Mouse (Mus musculus) kidney, postnatal 14 days (tissue): ENCODE measurements around the gene Zfp740.
A peak's percentile ranks its signal among the peaks of the same experiment; 100 is the strongest.
"Not testable (repeated sequence)": the region's sequence is repeated elsewhere in the genome, so short reads cannot be mapped to it uniquely, and the experiment has no call there.

Experiments
- DNase-seq: peaks from one replicate; pipeline ENCODE4 v3.0.0; 2022; ENCODE audit warnings: mixed read lengths

Gene Zfp740

DNA sequence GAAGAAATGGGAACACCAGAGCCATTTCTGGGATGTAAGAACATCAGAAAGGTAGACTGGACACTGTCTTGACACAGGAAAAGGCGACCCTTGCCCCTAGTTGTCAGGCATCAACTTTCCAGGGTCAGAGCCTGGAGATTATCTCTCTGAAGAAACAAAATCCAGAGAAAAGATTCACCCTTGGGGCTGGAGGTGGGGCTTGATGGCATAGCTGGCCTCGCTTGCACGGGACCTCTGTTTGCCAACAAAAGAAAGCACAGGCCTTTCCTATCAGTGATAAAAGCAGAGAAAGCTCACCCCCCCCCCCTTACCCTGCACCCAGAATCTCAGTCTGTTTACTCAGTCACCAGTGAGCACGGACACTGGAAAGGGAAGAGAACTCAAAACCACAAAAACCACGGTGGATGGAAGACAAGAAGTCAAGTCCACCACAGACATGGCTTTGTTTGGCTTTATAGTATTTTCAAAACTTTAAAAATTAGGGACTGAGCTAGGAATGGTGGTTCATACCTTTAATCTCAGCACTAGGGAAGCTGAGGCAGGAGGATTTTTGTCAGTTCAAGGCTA lies 10.1 kb upstream of the Zfp740 start:
- DNase-seq, result no peak

DNA sequence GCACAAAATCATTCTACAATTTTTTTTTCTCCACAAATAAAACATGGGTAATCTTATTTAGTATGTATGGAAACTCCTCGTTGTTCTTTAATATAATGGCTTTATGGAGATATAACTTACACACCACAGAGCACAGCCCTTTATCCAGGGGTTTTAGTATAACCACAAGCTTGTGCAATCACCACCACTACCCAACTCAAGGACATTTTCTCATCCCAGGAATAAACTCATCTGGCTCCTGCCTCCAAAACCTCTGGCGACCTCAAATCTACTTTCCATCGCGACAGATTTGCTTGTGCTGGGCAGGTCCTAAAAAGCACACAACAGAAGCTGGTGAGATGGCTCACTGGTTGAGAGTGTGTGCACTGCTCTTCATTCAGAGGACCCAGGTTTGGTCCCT lies 9.4 kb upstream of the Zfp740 start:
- no peak for DNase-seq

DNA sequence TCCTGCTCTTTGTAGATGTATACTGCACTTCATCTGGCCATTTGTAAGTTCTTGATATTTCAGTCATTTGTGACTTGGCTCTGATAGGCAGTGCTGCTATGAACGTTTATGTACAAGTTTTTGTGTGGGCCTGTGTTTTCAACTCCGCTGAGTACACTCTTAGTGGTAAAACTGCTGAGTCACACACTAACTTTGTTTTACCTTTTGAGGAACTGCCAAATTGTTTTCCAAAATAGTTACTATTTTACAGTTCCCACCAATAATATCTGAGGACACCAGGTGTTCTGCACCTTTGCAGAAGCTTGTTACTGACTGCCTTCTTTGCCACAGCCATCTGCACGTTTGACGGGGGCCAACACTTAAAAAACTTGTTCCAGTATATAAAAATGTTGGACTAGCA lies 8.6 kb upstream of the Zfp740 start:
- DNase-seq, result no peak

DNA sequence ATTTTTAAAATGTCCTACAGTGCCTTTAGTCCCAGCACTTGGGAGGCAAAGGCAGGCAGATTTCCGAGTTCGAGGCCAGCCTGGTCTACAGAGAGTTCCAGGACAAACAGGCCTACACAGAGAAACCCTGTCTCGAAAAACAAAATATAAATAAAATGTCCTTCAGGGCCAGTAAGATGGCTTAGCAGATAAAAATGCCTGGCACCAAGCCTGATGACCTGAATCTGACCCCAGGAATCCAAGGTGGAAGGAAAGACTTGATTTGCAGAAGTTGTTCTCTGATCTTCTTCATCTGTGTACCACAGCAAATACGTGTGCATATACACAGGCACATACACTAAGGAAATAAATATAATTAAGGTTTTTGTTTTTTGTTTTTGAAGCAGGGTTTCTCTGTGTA lies 7.7 kb upstream of the Zfp740 start:
- DNase-seq, result no peak

DNA sequence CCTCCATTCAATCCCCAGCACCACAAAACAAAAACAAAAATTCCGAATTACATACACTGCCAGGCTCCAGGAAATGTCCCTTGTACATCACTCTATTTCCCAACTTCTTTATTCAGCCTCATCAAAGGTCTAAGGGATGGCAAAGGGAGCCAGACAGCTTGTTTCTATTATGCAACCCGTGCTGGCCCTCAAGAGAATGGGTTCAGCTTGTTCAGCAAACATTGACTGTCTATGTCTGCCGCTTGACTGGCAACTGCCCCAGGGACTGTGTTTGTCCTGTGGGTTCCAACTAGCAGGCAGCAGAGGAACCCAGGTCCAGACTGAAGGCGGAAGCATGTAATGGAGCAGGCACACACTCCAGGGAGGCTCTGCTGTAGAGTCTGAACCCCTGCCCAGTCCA lies 4.2 kb upstream of the Zfp740 start:
- DNase-seq, result no peak

DNA sequence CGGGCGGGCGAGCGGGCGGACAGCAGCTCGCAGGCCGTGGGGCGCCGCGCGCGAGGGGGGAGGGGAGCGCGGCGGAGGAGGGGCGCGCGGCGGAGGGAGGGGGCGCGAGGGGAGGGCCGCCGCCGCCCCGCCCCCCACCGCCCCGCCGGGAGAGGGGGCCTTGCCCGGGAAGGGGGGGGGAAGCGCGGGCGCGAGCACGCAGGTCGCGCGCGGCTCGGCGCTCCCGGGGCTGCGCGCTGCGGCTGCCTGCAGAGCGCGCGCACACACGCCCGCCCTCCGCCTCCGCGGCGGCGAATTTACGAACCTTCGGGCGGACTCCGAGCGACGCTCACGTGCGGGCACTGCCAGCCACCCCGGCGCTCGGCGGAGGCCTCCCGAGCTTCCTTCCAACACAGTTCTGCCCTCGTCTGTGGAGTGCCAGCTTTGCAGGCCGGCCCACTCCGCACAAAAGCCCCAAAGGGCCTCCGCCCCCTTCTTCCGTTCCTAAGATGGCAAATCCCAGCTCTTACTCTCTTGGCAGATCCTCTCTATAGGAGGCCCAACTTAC lies 859 bp downstream of the Zfp740 start:
- peak; percentile 87 for DNase-seq

DNA sequence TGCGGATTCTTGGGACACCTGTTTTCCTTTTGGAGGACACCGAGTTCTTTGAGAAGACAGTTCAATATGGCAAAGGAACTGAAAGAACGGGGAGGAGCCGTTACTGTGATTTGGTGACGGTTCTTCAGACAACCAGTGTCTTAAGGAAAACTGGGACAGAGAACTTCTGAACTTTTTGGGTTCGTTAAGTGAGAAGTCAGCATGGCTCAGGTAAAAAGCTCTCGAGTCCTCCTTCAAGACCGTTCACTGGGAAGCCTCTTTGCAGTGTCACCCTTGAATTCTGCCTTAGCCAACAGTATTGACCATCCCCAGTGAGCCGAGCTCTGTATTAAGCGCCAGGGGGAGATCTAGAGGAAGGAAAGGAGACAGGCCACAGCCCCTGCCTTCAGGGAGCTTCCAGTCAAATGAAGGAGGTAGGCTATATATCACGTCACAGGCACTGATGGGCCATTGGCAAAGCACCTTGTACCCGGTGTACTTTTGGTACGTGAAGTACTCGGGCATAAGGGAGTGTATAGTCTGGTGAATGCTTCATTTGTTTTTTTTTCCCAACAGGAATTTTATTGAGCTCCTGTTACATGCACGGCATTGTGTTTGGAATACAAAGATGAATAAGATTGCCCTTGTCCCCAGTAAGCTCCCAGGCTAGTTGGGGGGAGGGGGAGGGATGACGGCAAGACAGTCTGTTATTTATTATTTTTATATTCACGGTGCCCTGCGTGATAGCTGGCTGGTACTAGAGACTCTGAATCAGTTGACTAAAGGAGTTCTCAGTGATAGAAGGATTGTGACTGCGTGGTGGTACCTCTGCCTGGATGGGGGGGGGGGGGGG lies 1.8 kb downstream of the Zfp740 start, which contains the start of gene Csad:
Csad (minus strand) TSS at position 51 of the 832 bp plus-strand sequence.
- no peak for DNase-seq

DNA sequence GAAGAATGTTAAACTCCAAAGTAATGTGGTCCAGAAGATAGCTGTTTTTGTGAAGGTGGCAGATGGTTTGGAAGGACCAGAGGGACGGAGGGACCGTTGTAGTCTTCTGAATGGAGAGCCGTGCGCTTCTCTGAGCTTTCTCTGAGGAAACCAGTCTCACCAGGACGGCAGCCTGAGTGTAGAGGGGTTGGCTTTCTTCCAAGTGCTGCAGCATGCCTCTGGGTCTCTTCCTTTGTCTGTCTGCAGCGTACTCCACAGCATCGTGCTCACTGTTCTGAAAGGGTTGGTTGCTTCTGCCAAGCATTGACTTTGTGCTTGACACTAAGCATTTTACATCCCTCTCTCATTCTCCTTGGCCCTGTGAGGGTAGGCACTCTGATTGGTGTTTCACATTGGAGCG lies 2.7 kb downstream of the Zfp740 start:
- peak; percentile 64 for DNase-seq

DNA sequence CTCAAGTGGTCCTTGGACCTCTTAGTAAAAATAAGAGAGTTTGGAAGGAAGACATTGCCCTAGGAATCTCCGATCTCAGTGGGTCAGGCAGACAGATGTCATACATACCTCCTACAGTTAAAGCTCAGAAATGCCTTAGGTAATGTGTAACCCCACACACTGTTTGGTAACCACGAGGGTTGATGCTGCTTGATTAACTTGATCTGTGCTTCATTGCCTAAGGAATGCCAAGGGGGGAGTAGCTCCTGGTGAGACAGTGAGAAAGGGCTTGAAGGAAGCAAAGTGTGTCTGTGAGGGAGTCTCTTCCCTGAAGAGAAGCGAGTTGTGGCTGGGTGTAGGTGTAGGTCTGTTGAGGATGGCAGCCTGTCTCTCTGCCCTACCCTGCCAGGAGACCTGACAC lies 4.3 kb downstream of the Zfp740 start:
- DNase-seq, result peak; percentile 60

DNA sequence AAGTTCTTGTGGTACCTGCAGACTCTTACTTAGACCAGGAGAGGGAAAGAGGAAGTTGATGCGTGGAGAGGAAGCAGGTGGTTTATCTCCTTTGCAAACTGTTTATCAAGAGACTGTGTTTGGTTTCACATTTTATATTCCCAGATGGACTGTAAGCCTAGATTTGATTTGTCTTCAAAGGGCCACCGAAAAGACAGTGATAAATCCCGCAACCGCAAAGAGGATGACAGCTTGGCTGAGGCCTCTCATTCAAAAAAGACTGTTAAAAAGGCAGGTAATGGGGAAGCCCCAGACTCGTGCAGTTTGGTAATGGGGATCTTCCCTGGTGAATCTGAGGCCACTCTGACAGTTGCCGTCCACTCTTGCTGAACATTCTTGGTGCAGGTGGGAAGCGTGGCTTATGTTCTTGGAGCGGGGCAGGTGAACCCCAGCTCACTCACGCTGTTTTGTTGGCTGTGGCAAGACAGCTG lies 5.1 kb downstream of the Zfp740 start:
- no peak for DNase-seq

DNA sequence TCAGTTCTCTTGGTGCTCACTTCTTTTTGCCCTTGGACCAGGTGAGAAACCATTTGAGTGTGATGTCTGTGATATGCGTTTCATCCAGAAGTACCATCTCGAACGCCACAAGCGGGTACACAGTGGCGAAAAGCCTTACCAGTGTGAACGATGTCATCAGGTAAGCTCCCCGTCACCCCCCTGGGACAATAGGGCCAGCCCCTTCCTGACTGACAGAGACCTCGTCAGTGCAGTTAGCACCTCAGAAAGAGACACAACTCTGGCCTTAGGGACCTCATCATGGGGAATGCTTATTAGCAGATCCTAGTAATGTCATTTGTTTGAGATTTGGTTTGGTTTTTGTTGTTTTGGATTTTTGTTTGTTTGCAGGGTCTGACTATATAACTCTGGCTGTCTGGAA lies 6.1 kb downstream of the Zfp740 start:
- no peak for DNase-seq

DNA sequence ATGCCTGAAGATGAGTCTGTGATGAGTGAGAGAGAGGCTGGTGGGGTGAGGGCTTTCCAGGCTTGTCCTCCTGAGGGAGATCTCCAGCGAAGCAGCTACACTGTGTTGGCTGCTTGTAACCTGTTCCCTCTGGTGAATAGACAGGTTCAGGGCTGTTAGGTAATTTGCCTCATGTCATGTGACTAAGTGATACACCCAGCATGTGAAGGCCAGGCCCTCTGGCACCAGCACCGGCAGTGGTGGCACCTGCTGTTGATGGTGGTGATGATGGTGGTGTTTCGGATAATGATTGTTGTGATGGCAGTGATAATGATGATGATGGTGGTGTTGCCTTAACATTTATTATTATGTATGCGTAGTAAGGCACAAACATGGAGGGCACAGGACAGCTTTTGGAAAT lies 7.8 kb downstream of the Zfp740 start:
- DNase-seq, result no peak

DNA sequence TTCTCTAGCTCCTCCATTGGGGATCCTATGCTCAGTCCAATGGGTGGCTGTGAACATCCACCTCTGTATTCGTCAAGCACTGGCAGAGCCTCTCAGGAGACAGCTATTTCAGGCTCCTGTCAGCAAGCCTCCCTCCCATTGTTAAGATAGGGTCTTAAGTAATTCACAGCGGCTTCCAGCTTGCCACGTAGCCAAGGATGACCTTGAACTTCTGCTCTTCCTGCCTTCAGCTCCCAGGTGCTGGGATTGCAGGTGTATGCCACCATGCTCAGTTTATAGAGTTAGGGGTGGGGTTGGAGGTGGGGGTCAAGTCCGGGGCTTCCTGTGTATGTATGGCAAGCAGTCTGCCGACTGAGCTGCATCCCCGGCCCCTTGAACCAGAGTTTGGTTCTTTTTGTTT lies 8.8 kb downstream of the Zfp740 start:
- DNase-seq, result no peak

DNA sequence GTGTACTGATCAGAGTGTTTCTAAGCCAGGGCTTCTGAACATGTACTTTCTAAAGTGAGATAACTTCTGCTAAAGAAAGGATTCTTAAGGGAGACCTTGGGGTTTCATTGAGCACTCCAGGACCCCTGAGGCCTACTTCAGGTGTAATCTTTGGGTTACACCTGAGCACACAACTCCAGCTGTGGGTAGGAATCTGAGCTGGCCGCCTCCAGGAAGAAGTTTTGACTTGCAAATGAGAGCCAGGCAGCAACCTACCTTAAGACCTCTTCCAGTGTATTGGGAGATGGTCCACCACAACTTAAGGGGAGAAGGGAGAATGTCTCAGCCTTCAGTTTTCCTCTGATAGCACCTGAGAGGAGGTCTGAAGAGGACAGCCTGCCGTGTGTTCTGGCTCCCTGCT lies 11.1 kb downstream of the Zfp740 start:
- no peak for DNase-seq

DNA sequence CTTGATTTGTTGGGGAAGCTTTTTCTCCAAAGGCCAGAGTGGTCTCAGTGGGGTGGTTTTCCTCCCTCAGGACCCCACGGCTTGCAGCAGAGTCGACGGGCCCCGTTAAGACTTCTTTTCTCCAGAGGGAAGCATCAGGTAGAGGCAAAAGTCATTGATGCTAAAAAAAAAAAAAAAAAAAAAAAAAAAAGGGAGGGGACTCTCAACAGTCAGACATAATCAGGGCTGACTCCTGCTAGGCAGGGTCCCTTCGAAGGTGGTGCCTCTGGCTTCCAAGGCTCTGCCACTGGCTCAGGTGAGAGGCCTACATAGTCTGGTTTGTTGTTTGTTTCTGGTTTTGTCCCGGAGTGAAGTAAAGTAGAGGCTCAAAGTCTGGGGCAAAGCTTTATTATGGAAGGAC lies 12.6 kb downstream of the Zfp740 start:
- DNase-seq, result no peak

DNA sequence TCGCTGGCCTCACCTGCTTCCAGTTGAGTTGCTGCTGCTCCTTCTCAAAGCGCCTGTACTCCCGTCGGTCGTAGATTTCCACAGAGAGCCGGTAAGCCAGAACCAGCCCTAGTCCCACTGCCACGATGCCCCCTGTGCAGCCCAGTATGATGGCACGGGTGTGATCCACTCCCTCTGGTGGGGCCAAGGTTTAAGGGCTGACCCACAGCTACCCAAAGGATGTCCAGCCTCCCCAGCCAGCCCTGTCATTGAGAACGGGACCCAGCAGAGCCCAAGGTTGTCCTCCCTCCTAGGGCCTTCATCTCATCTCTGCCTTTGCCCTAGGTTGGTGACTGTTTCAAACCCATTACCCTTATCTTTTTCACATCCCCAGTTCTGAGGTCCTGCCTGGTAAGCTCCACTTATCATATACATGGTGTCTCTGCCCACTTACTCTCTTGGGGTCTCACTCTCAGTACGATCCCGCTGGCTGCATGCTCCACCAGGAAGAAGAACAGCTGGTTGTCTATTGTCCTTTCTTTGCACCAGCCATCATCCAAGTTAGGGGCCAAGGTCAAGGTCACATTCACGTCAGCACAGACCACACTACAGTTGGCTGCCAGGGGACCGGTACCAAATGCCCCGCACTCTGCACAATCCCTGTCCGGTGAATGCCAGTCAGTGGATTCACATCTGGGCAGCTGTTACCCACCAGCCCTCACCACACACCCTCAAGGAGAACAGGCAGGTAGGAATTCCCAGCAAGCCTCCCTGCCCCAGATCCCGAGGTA lies 13.6 kb downstream of the Zfp740 start:
- no peak for DNase-seq

DNA sequence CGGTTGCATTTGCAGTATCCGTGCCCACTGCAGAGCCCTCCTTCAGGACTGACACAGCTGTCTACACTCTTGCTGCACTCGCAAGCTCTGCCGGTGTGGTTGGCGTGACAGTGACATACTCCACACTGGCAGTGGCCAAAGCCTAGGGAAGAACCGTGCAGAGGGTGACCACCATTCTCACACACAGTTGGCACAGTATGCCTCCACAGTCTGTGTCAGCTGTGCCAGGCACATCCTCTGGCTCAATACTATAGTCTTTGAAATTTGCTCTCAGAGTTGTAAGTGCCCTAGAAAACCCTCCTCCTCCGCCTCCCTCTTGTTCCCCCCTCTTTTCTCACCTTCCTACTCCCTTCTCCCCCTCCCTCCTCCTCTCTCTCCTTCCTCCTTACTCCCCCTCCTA lies 14.3 kb downstream of the Zfp740 start:
- DNase-seq, result no peak

DNA sequence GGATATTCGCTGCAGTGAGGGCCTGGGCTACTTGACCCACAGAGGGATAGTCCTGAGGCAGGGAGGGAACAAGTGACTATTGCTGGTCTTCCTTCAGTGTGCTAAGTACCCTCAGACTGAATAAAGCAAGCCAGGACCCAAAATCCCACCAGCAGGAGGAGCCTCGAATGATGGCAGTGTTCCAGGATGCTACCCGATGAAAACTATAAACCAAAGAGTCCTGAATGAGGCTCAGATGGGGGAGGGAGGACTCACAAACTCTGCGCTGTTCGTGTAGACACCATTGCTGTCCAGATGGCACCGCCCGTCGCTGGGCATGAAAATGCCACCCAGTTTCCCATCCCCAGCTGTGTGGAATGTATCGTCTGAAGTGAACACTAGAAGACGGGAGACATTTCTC lies 19.3 kb downstream of the Zfp740 start:
- no peak for DNase-seq

DNA sequence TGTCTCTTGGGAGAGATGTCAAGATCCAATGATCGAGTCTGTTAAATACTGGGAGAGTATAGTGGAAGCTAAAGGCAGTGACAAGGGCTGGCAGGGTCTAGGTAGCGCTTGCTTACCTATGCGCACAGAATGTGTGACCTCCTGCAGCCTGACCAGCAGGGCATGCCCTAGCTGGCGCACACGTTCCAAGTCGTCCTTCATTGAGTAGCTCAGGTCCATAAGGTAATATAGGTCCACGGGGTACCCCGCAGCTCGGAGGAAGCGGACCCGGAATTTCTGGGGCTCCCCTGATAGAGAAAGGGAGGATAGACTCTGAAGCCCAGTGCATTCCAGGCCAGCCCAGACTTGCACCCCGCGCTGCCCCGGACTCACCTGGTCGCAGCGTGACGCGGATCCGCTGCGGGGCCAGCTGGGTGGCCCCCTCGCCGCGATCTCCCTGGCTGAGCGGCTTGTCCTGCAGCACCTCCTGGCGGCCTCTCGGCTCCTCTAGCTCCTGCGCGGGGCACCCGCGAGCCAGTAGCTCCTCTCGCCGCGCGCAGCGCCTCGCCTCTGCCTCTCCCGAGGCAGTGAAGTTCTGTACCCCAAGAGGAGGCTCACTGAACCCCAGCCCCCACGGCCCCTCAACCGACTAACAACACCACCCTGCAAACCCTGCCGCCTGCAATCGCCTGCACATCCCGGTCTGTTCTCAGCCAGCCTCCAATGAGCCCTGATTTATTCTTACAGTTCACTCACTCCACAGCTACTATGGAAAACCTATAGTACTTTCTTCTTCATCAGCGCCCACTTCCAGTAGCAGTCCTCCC lies 21.3 kb downstream of the Zfp740 start:
- peak; percentile 88 for DNase-seq

DNA sequence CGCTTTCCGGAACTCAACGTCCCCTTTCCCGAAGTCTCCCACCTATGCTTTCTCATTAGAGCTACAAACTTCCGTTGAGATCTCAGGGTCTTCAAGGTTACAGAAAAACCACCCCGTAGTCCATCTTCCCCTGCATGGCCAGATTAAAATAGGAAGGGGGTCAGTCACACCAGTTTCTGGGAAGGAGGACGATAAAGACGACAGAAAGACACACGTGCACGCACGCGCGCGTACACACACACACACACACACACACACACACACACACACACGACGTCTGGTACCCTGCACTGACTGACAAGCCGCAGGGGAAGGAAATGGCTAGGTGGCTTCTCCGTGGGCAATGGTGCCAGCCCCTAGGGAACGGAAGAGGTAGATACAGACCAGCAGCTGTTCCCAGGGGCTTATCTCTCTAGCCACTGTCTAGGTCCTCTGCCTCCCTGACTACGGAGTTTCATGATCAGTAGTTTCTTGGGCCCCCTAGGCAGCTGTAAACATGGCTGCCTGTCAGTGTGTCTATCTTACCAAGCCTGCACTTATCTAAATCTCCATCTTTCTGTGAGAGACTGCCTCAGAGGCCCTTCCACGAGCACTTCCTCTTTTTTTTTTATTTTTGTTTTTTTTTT lies 22.1 kb downstream of the Zfp740 start:
- no peak for DNase-seq

DNA sequence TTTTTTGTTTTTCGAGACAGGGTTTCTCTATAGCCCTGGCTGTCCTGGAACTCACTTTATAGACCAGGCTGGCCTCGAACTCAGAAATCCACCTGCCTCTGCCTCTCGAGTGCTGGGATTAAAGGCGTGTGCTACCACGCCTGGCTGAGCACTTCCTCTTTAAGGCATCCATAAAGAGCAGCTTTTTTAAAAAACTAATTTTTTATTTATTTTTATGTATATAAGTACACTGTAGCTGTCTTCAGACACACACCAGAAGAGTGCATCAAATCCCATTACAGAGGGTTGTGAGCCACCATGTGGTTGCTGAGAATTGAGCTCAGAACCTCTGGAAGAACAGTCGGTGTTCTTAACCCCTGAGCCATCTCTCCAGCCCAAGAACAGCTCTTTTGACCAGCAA lies 22.6 kb downstream of the Zfp740 start:
- DNase-seq, result not testable (repeated sequence)
